Mouse (Mus musculus) embryonic facial prominence, embryonic 13.5 days (tissue): Measurements from ENCODE around the gene Ptpdc1. TPM values are rescaled to one million over a fixed set of nuclear protein-coding genes. Genes with fewer than 3 reads are reported as not detected.

Experiments used
- ATAC-seq: fragments of 200-750 bp; cut with Nextera tagmentation; 2 replicates; pipeline ENCODE4 v1.8.0; 2017; ENCODE audit warnings: low read depth; ENCODE audit not compliant: insufficient number of reproducible peaks, insufficient read depth, low FRiP score, low TSS enrichment
- H3K27ac ChIP-seq: fragments of 300-500 bp; sonication (generic); 2 replicates; pipeline ENCODE4 v1.5.1; 2015; ENCODE audit warnings: moderate library complexity, mild to moderate bottlenecking, inconsistent platforms
- H3K27me3 ChIP-seq: fragments of 300-500 bp; sonication (generic); 2 replicates; pipeline ENCODE4 v1.6.1; 2015; ENCODE audit warnings: mild to moderate bottlenecking, inconsistent platforms
- H3K36me3 ChIP-seq: fragments of 300-500 bp; sonication (generic); 2 replicates; pipeline ENCODE4 v1.6.1; 2015; ENCODE audit warnings: mild to moderate bottlenecking, inconsistent platforms
- H3K4me1 ChIP-seq: fragments of 300-500 bp; sonication (generic); 2 replicates; pipeline ENCODE4 v1.6.1; 2015; ENCODE audit warnings: inconsistent platforms
- H3K4me2 ChIP-seq: fragments of 300-500 bp; sonication (generic); 2 replicates; pipeline ENCODE4 v1.6.1; 2015; ENCODE audit warnings: moderate library complexity, mild to moderate bottlenecking, inconsistent platforms
- H3K4me3 ChIP-seq: fragments of 300-500 bp; sonication (generic); 2 replicates; pipeline ENCODE4 v1.5.1; 2015; ENCODE audit warnings: mild to moderate bottlenecking, inconsistent platforms
- H3K9ac ChIP-seq: fragments of 300-500 bp; sonication (generic); 2 replicates; pipeline ENCODE4 v1.6.1; 2015; ENCODE audit warnings: mild to moderate bottlenecking, inconsistent platforms
- H3K9me3 ChIP-seq: fragments of 300-500 bp; sonication (generic); 2 replicates; pipeline ENCODE4 v1.6.1; 2016; ENCODE audit warnings: inconsistent platforms
- WGBS: fragments of 180-500 bp; shearing (Covaris S2); methylation state at CpG from one replicate; pipeline ENCODE4 v1.1.7; 2015; ENCODE audit warnings: mixed read lengths; 5-methylcytosine and 5-hydroxymethylcytosine counted together
- polyA plus RNA-seq: library from polyadenylated mRNA; unstranded; fragments of >200 nt; fragmentation: Nextera tagmentation; extraction: Ambion mirVana; gene quantifications from 2 replicates; pipeline ENCODE4 v1.2.1, GENCODE M21; 2015

Ptpdc1 gene
- polyA plus RNA-seq: 21.2 and 27.2 TPM in 2 replicates

DNA sequence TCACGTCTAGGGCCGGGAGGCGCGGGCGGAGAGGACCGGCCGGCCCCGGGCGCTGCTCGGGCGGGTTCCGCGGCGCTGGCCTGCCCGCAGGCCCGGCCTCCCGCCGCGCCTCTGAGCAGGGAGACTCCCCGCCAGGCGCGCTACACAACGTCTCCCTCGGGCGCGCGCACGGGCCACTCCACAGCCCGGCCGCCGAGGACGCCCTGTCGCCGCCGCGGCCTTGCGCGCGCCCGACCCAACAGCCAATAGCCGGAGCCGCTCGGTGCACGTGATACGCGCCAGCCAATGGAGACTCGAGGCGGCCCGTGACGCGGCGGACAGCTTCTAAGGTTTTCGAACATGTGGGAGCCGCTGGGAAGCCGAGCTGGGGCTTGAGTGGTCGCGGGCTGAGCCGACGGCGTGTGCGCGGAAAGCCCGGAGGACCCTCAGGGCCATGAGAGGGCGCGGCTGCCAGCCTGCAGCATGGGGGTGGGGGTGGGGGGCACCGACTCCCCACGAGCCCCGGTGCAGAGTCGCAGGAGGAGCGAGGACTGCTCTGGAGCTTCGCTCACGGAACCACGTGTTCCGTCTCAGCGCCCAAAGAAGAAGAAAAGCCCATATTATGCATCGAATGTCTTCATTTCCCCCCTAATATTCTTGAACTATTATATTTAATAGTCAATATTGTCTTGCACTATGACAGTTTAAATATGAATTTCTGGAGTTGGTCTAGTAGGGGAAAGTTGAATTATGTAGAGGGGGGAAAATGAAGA, at the start of gene Ptpdc1:
TSS of gene Ptpdc1 (minus strand) at position 232 of the 752 bp plus-strand sequence.
- Histone ChIP-seq H3K4me3 (peak within 1 kb of the TSS; percentile 79), H3K27ac (peak within 1 kb of the TSS; percentile 87), H3K4me1 (peaks cover 14% of the 10 kb centered on the region), H3K4me2 (peak within 1 kb of the TSS; percentile 73), H3K36me3 (no peaks in the 10 kb centered on the region), H3K27me3 (no peaks in the 10 kb centered on the region), H3K9ac (peak within 1 kb of the TSS; percentile 94), H3K9me3 (no peaks in the 10 kb centered on the region)
- WGBS: 2% methylated on average over 74 of the region's 76 CpGs
- peak; percentile 97 for ATAC-seq

DNA sequence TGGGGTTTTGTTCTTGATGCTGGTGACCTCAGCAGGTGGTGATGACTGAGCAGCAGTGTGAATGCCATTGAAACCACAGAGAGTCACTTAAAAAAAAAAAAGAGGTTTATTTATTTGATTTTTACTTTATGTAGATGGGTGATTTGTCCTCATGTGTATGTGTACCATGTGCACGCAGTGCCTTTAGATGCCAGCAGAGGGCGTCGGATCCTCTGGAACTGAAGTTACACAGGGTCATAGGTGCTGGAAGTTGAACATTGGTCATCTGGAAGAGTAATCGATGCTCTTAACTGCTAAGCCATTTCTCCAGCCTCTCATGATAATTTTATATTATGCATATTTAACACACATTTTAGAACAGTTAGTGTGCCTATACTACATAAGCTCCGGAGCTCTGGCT, 49.1 kb upstream of the Ptpdc1 start:
- H3K4me2 ChIP-seq: no peak overlapping the region
- H3K4me3 ChIP-seq: no peak overlapping the region
- peaks cover 87% of the 10 kb centered on the region for H3K27me3 ChIP-seq
- no peak for ATAC-seq
- 76% methylated on average over 5 of the region's 5 CpGs for WGBS
- H3K9ac ChIP-seq: no peak overlapping the region
- H3K36me3 ChIP-seq: no peaks in the 10 kb centered on the region
- H3K9me3 ChIP-seq: no peaks in the 10 kb centered on the region
- H3K4me1 ChIP-seq: peaks cover 14% of the 10 kb centered on the region
- H3K27ac ChIP-seq: no peak overlapping the region

DNA sequence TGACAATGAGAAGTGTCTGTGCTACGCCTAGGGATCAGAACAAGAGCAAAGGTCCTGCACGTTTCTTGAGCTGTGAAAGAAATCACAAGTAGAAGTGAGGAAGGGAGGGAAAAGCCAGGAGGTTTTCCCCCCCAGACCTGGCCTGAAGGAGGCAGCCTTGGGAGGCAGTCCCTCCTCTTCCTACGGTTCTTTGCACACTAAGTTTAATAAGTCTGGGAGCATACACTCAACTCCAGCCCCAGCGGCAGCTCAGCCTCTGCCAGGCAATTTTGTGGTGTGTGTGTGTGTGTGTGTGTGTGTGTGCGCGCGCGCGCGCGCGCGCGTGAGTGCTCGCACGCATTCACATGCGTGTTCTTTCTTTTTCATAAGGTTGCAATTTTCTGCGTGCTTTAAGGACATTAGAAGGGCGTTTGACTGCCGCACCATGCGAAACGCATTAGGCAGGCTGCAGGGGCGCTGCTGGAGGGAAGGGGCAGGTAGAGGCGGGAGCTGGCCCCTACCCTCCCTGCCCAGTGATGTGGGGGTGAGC, 46.9 kb upstream of the Ptpdc1 start:
- no peak for ATAC-seq
- Histone ChIP-seq H3K4me3 (peak overlapping the region; percentile 34), H3K27me3 (peaks cover 91% of the 10 kb centered on the region), H3K27ac (no peak overlapping the region), H3K9me3 (no peaks in the 10 kb centered on the region), H3K36me3 (no peaks in the 10 kb centered on the region), H3K9ac (peak overlapping the region; percentile 49; the same call in 1 of the 2 replicates), H3K4me1 (peaks cover 30% of the 10 kb centered on the region), H3K4me2 (peak overlapping the region; percentile 56)
- under 1% methylated on average over 24 of the region's 24 CpGs for WGBS

- Histone ChIP-seq H3K27ac (peak overlapping the region; percentile 48), H3K4me3 (peak overlapping the region; percentile 35), H3K9me3 (no peaks in the 10 kb centered on the region), H3K4me2 (peak overlapping the region; percentile 59), H3K9ac (peak overlapping the region; percentile 41), H3K27me3 (peaks cover 96% of the 10 kb centered on the region), H3K36me3 (no peaks in the 10 kb centered on the region), H3K4me1 (peaks cover 52% of the 10 kb centered on the region)
- ATAC-seq: no peak
- under 1% methylated on average over 34 of the region's 34 CpGs for WGBS
Measured at GRCm38 (mm10) chr13:48668976-48669534, 43.6 kb upstream of the Ptpdc1 start.

DNA sequence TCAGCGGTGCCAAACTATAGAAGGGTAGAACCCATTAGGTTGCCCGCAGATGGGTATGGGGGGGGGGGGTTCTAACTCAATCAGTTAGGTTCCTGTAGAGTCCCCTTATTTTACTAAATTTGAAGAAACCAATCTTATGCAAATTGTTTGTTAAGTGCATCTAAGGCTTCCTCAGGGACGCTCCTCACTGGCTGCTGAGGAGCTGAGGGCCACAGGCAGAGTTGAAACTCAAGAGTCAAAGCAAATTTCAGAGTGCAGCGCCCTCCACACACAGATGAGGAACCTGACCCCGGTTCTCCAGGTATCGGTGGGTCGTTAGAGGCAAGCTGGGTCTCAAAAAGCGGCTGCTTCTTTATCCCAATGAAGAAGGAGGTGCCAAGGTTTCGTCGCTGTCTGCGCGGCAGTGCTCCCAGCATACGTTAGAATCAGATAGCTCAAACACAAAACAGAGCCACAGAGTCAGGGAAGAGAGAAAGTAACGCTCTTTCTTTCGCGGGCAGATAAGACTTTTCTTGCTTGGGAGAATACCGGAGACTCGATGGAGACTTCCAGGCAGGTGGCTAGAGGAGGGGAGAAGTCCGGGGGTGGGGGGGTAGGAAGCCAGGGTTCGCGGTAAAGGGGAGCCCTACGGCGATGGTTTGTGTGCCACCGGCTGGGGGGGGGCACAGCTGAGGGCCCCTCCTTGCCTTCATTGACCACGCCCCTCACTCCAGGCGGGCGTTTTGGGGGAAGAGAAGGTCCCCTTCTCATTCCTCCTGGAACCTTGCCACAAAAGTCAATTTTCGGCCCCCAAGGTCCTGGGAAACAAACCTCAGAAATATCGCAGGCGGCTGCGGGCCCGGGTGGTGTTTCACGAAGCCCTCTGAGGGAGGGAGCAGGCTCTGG, 42.9 kb upstream of the Ptpdc1 start:
- ATAC-seq: no peak
- H3K4me3 ChIP-seq: peak overlapping the region; percentile 35

GRCm38 (mm10) chr13:48667461-48667860, 42.0 kb upstream of the Ptpdc1 start:
- Histone ChIP-seq H3K4me1 (peaks cover 52% of the 10 kb centered on the region), H3K36me3 (no peaks in the 10 kb centered on the region), H3K9me3 (no peaks in the 10 kb centered on the region), H3K27ac (no peak overlapping the region), H3K27me3 (peaks cover 96% of the 10 kb centered on the region), H3K4me2 (no peak overlapping the region), H3K9ac (no peak overlapping the region), H3K4me3 (no peak overlapping the region)
- ATAC-seq: no peak
- 3% methylated on average over 4 of the region's 4 CpGs for WGBS

More for the DNA sequence above, 42.9 kb upstream of the Ptpdc1 start:
- 2% methylated on average over 33 of the region's 33 CpGs for WGBS
- Histone ChIP-seq H3K4me2 (peak overlapping the region; percentile 59), H3K9ac (peak overlapping the region; percentile 41), H3K36me3 (no peaks in the 10 kb centered on the region), H3K4me1 (peaks cover 53% of the 10 kb centered on the region), H3K9me3 (no peaks in the 10 kb centered on the region), H3K27me3 (peaks cover 96% of the 10 kb centered on the region), H3K27ac (peak overlapping the region; percentile 48)

DNA sequence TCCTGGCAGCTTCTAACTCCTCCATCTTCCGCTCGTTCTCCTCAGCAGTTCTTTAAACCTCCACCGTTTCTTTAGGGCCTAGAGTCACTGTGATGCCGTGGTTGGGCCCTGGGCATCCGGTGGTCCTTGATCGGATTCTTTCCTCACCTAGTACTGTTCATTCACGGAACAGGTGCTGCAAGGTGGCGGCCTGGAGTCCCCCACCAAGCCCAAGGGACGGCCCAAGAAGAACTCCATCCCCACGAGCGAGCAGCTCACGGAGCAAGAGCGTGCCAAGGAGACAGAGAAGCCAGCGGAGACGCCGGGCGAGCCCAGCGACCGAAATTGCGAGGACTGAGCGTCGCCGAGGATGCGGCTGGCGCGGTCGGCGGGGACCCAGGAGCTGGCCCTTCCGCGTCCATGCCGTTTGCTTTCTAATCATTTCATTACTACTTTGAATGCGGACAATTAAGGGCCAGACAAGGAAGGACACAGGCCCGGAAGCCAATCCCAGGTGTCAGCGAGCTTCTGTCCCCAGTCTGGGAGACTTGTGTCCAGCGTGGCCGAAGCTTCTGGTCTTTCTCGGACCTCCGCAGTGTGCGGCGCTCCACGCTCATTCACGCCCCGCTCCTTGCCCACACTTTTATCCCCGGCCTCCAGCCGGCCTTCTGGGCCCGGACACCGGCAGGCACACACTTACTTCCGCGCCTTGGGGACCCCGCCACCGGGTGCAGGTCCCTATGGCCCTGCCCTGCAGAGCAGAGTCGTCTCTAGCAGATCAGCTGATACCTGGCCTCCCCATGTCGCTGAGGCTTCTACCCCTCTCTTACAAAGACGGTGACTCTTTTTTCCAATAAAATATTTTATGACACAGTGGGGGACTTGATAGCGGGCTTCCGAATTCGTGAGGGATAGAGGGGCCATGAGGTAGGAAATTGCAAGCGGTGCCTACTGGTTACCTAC, 40.5 kb upstream of the Ptpdc1 start:
- no peak for ATAC-seq
- Histone ChIP-seq H3K27ac (no peak overlapping the region), H3K4me2 (peak overlapping the region; percentile 85), H3K27me3 (peaks cover 99% of the 10 kb centered on the region), H3K4me3 (peak overlapping the region; percentile 57), H3K9ac (peak overlapping the region; percentile 80), H3K36me3 (no peaks in the 10 kb centered on the region), H3K9me3 (no peaks in the 10 kb centered on the region), H3K4me1 (peaks cover 51% of the 10 kb centered on the region)
- 6% methylated on average over 58 of the region's 58 CpGs for WGBS

- Histone ChIP-seq H3K27me3 (peaks cover 100% of the 10 kb centered on the region), H3K4me1 (peaks cover 58% of the 10 kb centered on the region), H3K9ac (peak overlapping the region; percentile 80), H3K4me2 (peak overlapping the region; percentile 85), H3K27ac (no peak overlapping the region), H3K36me3 (no peaks in the 10 kb centered on the region), H3K4me3 (peak overlapping the region; percentile 57), H3K9me3 (no peaks in the 10 kb centered on the region)
- WGBS: 1% methylated on average over 39 of the region's 39 CpGs
- ATAC-seq: no peak
Measured at GRCm38 (mm10) chr13:48664916-48665655, 39.6 kb upstream of the Ptpdc1 start.

GRCm38 (mm10) chr13:48663988-48664339, 38.5 kb upstream of the Ptpdc1 start:
- H3K4me3 ChIP-seq: peak overlapping the region; percentile 57
- no peaks in the 10 kb centered on the region for H3K36me3 ChIP-seq
- H3K4me2 ChIP-seq: peak overlapping the region; percentile 85
- H3K9ac ChIP-seq: peak overlapping the region; percentile 80
- H3K27me3 ChIP-seq: peaks cover 100% of the 10 kb centered on the region
- 16% methylated on average over 7 of the region's 7 CpGs for WGBS
- no peak for ATAC-seq
- H3K4me1 ChIP-seq: peaks cover 59% of the 10 kb centered on the region
- no peaks in the 10 kb centered on the region for H3K9me3 ChIP-seq
- H3K27ac ChIP-seq: no peak overlapping the region
